Mouse (Mus musculus) ovary, adult 18-20 months (tissue): ENCODE data around the gene Sytl3.
"Not testable (repeated sequence)": the region's sequence is repeated elsewhere in the genome, so short reads cannot be mapped to it uniquely, and the experiment has no call there.

ENCODE experiments used
- DNase-seq: peaks from one replicate; pipeline ENCODE4 v3.0.0; 2022; ENCODE audit warnings: low spot score, mixed read lengths

Sytl3 gene

DNA sequence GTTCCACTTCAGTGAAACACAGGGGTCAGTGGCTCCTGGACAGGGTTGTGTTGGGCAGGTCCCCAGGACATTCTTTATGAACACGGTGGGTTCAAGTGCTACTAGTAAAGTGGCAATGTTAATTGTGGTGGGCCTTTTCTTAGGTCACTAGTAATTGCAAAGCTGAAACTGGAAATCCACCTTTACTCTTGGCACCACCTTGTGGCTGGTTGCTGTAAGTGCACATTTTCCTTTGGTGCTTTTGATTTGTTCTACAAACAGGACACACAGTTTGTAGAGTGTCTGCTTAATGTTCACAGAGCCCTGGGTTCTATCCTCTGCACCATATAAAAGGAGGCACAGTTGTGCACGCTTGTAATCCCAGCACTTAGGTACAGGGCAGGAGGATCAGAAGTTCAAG, 32.7 kb downstream of the Sytl3 start:
- DNase-seq: peak; percentile 64

DNA sequence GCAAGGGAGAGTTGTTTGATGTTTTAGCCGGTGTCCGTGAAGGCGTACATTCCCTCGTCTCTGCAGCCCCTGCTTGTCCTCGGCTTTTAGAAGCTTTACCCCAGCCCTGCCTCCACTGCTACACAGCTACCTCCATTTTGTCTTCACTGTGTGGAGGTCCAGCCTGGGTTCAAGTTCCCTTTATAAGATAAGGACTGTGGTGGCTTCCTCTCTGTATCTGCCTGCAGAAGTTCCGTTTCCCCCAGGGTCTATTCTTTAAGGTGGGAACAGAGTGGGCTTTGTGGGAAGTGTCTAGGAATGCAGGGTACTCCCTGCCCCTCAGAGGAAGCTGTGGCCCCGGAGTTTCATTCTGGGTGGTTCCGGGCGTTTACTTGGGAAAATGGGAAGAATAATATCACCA, 36.8 kb downstream of the Sytl3 start:
- DNase-seq: not testable (repeated sequence)

DNA sequence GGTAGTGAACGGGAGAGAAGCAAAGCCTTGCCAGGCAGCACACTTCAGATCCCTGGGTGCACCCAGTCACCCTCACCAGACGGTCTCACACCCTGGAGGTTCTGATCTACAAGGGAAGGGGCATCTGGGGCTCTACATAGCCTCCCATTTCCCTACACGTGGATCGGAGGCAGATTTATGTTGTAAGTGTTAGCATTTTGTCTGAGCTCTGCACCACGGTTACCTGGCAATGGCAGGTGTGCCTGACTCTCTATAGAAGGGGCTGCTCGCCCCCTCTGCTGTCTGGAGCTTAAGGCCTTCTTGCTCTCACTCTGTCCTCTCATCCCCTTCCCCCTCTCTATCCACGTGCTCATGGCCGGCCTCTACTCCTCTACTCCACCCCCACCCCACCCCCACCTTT, 37.6 kb downstream of the Sytl3 start:
- not testable (repeated sequence) for DNase-seq

DNA sequence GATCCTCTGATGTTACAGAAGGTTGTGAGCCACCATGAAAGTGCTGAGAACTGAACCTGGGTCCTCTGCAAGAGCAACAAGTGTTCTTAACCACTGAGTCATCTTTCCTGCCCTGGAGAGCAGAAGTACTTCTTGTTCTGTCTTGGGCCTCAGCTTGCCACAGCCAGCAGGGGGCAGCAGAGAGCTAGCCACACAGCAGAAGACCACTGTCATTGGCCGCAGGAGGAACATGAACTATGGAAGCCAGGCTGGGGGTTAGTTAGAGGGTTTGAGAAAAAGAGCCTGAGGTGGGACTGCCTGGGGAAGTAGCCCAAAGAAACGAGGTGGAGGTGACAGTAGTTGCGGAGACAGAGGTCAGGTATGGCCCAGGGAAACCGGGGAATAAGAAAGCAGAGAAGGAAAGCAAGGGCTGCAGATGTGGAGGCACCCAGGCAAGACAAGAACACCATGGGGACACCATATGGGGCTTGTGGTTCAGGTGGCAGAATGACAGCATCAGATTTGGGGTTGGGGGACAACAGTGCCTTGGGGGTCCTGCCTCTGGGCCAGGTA, 38.4 kb downstream of the Sytl3 start:
- not testable (repeated sequence) for DNase-seq

DNA sequence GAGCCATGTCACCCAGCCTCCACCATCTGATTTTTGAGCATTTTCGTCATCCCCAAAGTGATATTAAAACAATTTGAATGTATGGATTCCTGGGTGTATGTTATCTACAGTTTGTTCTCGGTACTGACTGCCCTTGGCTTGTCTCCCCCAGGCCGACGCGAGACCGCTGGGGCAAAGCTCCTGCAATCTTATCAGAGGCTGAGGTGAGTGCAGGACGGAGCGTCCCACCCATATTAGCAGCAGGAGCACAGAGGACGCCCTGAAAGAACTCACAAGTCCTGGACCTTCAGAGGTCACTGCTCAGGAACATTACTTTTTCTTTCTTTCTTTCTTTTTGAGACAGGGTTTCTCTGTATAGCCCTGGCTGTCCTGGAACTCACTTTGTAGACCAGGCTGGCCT, 40.6 kb downstream of the Sytl3 start:
- not testable (repeated sequence) for DNase-seq

DNA sequence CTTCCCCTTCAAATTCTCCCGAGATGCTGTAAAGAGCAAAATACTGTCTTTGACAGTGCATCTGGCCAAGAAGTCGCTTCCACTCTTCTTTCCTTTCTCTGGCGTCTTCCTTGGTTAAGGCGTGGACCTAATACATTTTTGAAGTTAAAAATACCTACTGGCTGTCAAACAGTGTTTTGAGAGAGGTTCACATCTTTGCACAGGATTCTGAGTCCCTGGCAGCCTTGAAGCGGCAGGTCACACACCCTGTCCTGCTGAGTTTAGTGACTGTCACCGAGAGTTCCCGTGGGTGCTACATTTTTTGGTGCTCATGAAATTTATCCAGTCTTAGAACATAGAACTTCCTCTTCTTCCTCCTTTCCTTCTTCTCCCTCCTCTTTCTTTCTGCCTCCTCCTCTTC, 41.2 kb downstream of the Sytl3 start:
- not testable (repeated sequence) for DNase-seq

DNA sequence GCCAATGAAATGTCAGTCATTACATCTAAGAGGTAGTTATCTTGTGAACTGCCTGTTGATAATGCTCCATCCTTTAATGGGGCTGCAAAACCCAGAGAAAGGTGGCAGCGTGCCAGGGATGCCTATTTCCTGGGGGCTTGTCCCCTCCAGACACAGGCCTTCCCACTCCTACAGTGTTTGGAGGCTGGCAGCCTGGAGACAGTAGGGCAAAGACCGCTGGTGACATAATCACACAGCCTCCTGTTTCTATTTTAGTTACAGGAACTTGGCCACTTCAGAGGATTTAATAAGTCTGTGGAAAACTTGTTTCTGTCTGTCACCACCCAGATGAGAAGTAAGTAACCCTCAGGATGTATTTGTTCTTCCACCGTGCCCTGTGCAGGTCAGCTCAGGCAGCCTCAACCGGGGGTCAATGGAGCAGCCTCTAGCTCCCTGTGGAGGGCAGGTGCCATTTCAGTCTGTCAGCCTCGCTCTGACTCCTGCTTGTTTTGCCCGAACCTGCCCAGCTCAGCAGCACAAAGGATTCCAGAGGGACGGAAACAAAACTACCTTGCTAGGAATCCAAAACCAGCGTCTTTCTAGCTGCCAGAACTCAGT, 43.8 kb downstream of the Sytl3 start:
- not testable (repeated sequence) for DNase-seq

DNA sequence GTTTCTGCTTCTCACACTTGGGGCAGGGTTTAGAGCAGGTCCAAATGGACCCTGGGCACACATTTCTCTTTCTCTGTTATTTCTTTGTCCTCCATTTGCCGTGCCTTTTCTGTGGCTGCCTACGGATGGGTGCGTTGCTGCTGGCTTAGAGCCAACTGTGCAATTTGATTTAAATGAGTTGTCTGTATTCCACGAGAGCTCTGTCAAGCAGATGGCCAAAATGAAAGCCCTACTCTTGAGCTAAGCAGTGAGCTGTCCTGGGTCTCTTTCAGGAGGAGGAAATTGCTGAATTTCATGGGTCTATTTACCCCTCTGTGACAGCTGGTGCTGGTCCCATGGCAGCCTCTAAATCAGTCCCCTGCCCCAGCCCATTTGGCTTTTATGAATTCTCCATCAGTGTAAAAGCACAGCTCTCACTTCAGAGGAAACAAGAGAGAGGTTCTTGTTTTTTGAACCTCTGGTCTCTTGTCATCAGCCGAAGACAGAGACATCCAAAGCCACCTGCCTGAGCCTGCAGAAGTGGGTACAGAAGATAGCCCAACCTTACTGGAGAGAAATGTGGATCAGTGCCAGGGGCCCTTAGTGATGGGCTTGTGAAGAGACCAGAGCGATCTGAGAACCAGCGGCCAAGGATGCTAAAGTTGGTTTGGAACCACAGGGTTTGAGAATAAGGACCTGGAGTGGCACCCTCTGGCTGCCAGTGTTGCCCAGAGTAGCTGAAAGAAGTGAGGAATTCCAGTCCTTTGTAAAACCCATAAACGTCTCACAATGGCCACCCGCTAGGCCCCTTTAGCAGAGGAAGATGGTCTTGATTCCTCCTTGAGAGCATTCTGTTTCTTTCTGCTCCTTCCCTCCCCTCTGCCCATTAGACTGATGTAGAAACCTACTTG, 44.7 kb downstream of the Sytl3 start:
- DNase-seq: not testable (repeated sequence)

DNA sequence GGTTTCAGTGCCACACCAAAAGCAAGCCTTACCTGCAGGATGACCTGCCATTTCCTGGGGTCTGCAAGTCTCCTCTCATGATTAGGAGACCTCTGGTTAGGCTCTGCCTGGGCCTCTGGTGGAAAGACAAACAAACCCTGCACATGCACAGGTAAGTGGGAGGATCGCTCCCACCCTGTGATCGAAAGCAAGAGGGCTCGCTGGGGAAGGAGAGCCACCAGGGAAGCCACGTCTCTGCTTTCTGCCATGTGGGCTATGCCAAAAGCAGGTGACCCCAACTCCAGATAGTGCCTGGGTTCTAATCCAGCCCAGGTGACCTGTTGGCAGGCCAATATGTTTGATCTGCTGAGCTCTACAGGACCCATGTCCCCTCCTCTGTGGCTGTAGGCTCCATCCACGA, 47.6 kb downstream of the Sytl3 start:
- not testable (repeated sequence) for DNase-seq

DNA sequence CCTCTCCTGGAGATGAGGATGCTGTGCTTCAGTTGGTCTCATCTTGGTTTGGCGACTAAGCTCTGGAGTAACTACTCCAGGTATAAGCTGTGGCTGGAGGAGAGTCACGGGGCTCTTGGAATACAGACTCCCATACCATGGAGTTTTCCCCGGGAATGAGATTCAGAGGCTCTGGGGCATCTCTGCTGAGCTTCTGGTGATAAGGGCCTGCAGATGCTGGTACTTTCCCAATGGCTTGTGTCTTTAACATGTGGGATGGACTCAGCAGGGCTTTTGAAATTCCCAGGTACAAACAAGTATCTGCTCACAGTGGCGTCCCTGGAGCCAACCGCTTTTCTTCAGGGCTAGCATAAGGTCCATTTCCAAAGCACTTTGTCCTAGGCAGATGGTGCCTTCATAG, 48.5 kb downstream of the Sytl3 start:
- not testable (repeated sequence) for DNase-seq

DNA sequence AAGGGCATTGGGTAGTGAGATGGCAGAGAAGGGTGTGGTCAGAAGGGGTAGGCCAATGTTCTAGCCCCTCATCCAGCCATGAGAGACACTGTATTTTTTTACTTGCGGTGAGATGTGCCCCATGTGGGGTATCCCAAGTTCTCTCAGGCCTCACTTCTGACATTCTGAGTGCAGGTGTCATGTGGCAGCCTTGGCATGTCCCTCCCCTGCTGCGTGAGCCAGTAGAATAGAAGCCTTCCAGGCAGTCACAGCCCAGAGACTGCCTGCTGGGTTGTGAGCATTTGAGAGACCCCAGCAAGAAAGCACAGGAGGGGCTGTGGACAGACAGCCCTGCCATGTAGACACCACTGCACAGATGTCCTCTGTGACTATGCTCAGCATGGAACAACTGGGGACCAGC, 49.3 kb downstream of the Sytl3 start:
- not testable (repeated sequence) for DNase-seq

DNA sequence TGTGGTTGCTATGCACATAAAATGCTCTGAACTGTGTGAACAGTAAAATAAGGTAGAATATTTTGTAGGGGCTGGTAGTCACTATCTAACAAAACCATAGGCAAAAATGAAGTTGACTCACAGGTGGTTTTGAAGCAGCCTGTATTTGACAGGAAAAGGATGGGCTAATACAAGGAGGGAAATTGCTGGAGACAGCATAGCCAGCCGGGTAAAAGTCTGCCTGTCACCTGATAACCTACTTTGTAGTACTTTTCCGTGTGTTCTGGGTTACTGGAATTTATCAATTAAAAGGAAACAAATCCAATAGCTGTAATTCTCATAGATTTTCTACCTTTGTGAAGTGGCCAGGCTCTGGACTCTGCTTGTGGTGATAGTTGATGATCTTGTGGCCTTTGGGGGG, 54.6 kb downstream of the Sytl3 start:
- DNase-seq: not testable (repeated sequence)

DNA sequence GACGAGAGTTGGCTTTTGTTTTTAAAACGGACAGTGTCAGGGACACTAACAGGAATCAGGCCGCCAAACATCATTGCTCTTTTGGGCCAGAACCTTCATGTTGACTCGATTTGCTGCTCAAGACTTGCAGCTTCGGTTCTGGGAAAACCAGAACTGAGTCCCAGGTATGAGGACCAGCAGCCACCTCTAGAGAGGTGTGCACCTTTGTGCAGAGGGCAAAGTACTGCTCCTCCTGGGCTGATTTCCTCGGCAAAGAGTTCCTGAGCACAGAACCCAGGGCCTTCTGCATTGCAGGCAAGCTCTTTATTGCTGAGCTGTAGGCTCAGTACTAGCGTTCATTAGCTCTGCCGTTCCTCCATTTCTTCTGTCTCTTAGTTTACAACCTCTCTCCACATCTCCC, 55.1 kb downstream of the Sytl3 start:
- not testable (repeated sequence) for DNase-seq

DNA sequence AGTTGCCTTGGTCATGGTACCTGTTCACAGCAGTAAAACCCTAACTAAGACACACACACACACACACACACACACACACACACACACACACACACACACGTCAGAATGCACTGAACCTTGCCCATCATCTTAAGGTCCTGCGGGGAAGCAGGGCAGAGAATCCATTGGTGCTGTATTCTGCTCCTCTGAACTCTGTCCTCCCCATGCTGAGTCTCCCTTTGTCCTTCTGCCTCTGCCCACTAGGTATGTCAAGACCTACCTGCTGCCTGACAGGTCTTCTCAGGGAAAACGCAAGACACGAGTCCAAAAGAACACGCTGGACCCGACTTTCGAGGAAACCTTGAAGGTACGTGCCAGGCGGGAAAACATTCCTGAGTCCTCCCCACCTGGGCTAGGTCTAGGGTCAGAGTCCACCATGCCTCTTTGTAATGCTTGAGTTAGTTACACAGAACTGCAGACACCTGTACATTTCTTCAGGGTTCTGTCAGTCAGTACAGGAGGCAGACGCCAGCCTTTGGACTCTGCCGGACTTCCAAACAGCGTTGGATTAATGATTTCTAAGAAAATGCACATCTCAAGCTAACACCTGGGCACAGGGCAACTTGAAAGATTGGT, 69.2 kb downstream of the Sytl3 start:
- no peak for DNase-seq

DNA sequence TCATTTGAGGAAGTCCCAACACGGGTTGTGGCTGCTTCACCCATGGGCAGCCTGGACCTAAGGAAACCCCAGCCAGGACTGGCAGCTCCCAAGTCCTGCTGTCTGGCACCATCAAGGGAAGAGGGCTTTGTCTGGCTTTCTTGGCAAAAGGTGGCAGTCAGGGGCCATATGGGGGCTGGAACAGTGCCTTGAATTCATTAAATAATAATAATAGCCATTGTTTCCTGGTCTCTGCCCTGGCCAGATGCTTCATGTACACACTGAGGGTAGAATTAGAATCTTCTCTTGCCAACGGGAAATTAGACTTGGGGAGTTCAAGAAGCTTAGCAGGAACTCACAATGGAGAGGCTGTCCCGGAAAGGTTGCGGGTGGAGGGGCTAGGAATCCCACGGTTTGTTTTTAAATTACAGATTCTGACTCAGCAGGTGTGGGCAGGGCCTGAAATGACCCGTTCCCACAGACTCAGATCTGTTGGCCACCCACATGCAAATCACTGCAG, 70.4 kb downstream of the Sytl3 start:
- no peak for DNase-seq

DNA sequence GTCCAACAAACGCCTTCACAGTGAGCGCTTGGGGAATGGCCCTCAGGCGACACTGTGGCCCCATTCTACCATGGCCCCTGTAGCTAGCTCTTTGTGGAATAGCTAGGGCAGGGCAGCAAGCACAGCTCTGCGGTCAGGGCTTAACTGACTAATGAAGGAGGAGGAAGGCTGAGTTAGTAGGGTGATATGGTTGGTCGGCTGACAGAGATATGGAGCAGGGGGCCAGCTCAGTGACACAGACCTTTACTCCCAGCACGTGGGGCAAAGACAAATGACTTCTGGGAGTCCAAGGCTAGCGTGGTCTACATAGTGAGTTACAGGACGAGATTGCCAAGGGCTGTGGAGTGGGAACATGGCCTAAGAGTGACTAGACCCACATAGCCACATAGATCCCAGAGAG, 72.2 kb downstream of the Sytl3 start:
- DNase-seq: no peak

DNA sequence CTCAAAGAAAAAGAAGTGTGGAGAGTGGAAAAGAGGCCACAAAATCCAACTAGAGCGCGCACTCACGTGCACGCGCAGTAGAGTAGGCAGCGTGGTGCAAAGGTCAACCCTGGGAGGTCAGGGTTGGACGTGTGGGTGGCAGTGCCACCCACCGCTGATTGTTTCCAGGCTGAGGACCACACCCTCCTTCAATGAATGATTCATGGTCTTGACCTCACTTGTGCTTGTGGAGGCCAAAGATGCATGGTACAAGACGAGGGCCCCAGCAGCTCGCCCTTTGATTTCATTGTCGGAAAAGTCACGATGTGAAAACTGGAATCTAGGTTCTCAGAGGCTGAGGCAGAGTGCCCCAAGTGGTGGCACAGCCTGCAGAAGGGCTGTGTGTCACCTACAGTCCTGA, 72.7 kb downstream of the Sytl3 start:
- DNase-seq: no peak

DNA sequence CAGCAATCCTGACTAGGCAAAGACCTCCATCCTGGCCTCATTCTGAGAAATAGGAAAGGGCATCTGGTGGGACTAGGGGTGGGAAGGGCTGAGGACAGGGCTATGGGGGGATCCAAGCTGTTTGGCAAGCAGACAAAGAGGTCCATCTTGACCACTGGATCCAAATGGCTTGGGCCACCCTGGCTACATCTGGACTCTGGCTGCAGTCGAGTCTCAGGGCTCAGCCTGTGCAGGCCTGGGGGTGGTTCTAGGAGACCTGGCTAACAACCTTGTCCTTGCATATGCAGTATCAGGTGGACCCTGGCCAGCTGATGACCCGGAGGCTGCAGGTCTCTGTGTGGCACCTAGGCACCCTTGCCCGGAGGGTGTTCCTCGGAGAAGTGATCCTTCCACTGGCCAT, 73.8 kb downstream of the Sytl3 start:
- no peak for DNase-seq

DNA sequence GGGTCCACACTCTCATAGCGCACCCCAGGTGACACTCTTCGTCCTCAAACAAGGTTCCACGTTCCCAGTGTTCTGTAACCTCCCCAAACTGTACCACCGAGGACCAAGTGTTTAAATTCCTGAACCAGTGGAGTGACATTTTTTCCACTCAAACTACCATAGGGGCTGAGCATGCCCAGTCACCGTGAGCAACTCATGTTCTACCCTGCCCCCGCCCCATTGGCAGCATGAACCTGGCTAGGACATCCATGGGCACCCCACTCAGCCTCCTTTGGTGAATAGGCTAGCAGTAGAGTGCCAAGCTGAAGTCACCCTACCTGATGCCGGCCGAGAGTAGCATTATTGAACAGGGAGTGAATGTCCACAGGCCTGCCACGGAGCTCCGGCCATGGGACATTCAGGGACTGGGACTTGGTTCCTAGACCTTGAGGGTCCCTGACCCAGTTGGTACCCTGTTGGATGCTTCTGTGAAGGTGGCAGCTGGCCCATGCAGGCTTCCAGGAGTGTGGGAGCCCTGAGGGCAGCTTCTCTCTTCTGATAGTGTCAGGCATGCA, 74.5 kb downstream of the Sytl3 start:
- DNase-seq: no peak

DNA sequence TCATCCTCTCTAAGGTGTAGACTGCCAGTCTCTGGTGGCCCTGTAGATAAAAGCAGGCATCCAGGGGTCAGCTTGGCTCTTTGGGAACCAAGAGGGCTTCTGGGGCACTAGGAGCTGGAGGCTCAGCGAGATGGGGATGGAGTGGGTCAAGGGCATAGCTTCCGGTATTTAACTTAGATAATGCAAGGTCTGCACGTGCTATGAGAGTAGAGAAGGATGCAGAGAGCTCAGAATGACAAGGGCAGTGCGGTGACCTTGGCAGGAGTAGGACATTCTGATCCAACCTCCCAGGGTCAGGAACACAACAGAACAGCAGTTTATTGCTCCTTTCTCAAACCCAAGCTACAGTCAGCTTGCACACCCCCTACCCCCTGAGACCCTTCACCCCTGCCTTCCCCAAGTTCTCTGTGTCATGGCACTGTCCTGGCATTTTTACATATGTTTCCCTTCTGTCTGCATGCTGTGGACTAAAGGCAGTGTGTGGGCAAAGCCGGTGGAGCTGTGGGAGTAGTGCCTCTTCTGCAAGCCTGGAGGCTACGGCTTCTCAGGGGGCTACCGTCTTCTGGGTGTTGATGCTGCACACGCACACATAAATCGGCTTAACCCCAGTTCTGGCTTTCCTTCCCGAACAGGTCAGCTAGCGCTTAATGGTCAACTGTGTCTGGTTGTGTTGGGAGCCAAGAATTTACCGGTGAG, 76.0 kb downstream of the Sytl3 start:
- no peak for DNase-seq
